Mouse (Mus musculus) skeletal muscle tissue, adult 2 months (tissue): ENCODE results near the gene Cntn5.

Source experiments
- DNase-seq: peaks from one replicate; pipeline ENCODE4 v3.0.0-alpha.2; 2012; ENCODE audit warnings: low read depth, low spot score

The Cntn5 gene

GRCm38 (mm10) chr9:10447220-10447837 is 457.2 kb downstream of the Cntn5 start:
- no peak for DNase-seq

DNA sequence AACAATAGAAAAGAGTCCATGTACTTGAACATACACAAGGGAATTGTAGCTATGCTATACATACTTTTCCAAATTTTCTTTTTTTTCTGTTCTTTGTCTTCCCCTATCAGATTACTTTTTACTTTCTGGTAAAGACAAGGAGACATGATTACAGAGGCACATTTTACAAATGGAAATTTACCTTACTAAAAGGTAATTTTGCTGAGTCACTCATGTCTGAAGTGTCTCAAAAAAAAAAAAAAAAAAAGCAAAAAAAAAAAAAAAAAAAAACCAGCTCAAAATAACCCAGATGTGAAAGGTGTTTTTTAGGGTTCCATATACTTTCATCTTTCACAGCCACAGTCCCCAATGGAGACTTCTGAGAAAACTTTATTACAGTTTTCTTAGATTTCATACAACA is 492.5 kb downstream of the Cntn5 start:
- DNase-seq: no peak

DNA sequence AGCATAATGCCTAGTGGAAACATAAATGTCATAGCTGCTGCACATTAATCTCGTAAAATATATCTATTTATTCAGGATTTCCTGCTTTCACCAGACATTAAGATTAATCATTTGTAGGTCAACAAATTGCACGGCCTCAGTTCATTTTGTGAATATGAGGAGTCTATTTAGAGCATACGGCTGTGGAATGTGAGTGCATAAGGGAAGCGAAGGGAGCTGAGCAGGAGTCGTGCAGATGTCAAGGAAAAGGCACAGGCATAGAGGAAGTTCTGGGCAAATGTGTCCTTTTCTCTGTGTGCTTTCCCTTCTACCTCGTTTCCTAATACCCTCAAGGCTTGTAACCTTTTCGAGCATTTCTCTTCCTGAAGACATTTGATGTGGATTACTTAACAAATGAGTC is 504.5 kb downstream of the Cntn5 start:
- DNase-seq: no peak

- DNase-seq: no peak
Observed at GRCm38 (mm10) chr9:10389863-10390262, 514.7 kb downstream of the Cntn5 start.

- no peak for DNase-seq
Observed at GRCm38 (mm10) chr9:10384455-10384854, 520.1 kb downstream of the Cntn5 start.

DNA sequence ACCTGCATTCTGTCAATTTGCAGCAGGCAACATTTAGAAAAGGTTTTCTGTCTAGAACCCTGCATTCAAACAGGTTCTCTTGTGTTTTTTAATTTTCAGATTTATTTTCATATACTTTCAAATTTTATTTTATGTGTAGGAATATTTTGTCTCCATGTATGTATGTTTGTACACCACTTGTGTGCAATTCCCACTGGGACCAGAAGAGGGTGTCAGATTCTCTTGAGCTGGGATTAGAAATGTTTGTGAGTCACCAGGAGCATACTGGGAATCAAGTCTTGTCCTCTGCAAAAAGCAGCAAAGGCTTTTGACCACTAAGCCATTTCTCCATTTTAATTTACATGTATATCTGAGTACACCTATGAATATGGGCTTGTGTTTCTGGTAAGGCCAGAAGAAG is 521.4 kb downstream of the Cntn5 start:
- DNase-seq: no peak

GRCm38 (mm10) chr9:10381701-10382100 is 522.9 kb downstream of the Cntn5 start:
- no peak for DNase-seq

- DNase-seq: no peak
Observed at GRCm38 (mm10) chr9:10376261-10376660, 528.3 kb downstream of the Cntn5 start.

- no peak for DNase-seq
Observed at GRCm38 (mm10) chr9:10368971-10369370, 535.6 kb downstream of the Cntn5 start.

DNA sequence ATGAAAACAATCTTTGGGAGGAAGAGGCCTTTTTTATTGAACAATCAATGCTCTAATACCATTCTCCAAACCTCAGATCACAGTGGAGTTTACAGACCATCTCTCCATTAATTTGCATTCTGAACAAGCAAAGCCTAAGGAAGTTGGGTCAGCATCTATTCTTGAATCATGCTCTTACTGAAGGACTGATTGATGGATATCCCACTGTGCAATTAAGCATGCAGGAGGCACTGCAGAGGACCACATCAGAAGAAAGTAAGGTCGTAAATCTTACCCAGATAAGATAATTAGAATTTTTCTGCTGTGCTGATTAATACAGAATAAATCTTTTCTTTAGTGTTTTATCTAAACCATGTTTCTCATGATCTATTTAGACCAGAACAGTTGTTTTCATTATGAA is 536.2 kb downstream of the Cntn5 start:
- no peak for DNase-seq

DNA sequence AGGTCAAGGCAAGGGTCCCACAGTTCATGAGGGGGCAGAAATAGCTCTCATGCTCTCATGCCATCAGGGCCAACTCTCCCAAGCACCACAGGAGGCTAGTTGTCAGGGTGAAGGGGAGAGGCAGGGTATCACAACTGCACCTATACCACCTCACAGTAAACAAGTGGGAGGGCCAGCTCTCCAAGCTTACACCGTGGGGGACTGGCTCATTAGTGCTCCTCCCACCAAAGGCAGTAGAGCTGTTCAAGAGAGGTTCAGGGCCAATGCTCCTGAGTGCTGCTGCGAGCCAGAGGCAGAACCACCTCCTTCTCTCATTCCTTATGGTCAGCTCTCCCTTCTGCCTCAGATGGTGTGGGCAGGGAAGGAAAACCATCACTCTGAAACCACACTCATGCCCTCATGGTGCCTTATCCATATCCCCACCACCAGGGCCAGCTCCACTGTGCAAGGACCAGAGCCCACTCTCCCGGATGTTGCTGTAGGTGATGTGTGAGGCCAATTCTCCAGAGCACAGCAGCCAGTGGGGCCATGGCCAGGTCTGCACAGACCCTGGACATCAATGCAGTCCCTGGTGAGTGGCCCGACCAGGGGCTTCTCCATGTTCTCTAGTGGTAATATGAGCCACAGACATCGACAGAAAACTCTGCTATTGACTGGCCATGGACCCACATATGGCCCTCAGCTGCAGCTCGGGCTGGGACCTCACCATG is 538.2 kb downstream of the Cntn5 start:
- DNase-seq: no peak

DNA sequence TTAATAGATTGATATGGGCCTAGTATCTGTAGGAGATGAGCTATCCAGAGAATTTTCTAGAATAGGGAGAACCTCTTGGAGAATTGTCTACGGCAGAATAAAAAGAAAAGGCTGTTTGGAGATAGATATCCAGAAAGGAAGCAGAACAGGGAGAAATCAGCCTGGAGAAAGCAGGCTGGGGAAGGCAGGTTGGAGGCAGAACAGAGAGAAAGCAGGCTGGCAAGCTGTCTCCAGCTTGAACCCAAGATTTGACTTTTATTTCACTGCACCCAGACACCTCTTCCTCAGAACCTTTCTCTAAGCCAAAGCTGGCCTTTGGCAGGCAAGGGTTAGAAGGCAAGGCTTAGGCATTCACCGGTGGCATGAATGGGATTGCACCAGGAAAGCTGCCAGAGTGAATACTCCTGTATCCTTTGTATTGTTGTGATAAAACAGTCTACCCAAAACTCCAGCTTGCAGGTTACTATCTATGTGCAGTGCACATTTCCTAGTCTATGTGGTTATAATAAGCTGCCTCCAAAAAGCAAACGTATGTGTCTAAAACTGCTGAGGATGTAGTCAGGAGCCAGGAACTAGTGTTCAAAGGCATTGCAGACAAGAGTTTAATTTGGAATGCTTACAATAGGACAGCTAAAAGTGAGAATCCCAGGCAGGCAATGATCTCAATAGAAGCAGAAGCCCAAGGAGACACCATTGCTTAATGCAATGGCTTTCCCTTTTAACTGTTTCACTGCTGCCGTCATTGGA is 553.5 kb downstream of the Cntn5 start:
- no peak for DNase-seq

DNA sequence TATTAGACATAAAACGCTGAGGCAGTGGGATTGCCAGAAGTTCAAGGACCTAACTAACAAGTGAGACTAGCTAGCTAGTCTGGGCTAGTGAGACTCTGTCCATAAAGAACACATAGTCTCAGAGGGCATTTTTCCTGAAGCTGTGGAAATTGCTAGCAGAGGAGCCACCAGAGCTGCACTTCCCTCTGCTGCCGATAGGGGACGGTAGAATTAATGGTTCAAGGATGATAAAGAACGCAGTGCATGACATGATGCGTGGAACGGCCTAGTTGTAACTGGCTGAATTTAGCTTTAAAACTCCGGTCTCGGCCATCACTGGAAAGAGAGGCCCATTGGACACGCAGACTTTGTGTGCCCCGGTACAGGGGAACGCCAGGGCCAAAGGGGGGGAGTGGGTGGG is 555.8 kb downstream of the Cntn5 start:
- no peak for DNase-seq

- no peak for DNase-seq
Observed at GRCm38 (mm10) chr9:10348222-10348621, 556.4 kb downstream of the Cntn5 start.

GRCm38 (mm10) chr9:10340751-10341150 is 563.8 kb downstream of the Cntn5 start:
- DNase-seq: no peak

- no peak for DNase-seq
Observed at GRCm38 (mm10) chr9:10339716-10340115, 564.9 kb downstream of the Cntn5 start.

DNA sequence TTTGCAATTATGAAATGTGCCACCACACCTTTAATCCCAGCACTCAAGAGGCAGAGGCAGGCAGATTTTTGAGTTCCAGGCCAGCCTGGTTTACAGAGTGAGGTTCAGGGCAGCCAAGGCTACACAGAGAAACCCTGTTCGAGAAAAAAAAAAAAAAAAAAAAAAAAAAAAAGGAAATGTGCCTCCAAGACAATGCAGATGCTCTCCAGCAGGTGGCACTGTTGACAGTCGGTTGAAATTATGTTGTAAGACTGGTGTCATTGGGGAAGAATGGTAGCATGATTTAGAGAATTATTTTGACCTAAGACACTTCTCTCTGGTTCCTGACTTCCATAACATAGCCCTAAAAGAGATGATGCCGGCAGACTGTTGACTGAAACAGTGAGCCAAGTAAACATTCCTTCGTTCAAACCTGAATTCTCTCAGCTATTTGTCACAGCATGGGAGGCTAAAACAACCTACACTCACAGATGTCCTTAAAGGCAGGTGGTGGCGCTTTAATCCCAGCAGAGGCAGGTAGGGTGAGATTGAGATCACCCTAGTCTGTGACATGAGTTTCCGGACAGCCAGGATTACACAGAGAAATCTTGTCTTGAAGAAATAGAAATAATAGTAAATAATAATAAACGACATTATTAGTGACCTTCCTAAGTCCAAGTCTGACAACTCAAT is 579.7 kb downstream of the Cntn5 start:
- DNase-seq: no peak

DNA sequence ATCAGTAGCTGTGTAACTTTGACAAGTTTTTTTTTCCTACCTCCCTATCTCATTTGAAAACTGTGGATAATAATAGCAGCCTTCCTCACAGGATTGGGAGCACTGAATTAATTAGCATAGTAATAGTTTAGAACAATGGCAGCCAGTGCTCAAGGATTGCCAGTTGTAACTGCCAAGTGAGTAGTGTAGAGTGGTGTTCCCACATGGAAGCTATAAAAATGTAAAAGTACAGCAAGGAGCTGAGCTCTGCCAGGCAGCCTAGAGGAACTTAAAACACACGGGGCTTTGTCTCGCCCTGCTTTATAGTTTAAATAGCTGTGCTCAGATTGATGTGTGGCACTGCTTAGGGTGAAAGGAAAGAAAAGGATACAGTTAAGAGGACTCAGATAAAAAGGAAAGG is 635.2 kb downstream of the Cntn5 start:
- DNase-seq: no peak

- DNase-seq: no peak
Observed at GRCm38 (mm10) chr9:10268836-10269235, 635.7 kb downstream of the Cntn5 start.

DNA sequence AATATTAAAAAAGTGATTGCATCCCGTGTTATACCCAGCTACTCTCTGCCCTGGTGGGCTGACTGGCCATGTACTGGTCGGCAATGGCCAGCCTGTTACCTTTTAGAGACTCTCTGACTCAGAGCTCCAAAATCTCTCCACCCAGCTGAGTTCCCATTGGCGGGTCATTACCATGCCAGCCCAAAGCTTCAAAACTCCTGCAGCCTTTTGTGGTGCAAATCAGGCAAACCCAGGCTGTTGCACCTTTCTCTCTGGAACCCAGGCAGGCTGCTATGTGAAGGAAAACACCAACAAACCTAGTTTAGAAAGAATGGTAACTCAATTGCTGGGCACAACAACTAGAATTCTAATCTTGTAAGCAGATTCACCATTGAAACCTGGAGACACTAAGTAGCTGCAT is 639.0 kb downstream of the Cntn5 start:
- DNase-seq: no peak

- no peak for DNase-seq
Observed at GRCm38 (mm10) chr9:10233364-10233763, 671.2 kb downstream of the Cntn5 start.

DNA sequence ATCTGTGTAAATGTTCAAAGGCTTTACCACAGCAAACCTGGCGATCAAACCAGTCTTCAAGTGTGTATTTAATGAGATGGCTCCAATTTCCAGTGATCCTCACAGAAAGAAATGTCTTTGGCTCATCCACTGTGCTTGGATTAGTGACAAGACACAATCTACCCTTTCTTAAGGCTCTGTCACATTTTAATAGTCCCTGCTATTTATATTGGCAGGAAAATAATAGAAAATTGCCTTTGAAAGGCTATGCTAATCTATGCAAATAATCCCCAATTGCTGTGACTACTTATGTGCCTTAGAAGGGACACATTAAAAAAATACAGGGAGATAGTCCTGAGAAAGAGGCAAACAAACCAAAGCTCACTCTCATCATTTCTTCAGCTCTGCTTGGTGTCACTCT is 672.5 kb downstream of the Cntn5 start:
- no peak for DNase-seq
